Mouse (Mus musculus) myocyte (in vitro differentiated cells): ENCODE results near the gene Zc3h18.

Source experiments
- CEBPB ChIP-seq: IDR thresholded peaks from 2 replicates; pipeline ENCODE4 v1.6.1; 2011; ENCODE audit warnings: mild to moderate bottlenecking, moderate library complexity; ENCODE audit not compliant: poor library complexity, insufficient read depth, severe bottlenecking
- E2F4 ChIP-seq: IDR thresholded peaks from one replicate; pipeline ENCODE4 v1.6.1; 2011; ENCODE audit warnings: mild to moderate bottlenecking, control low read depth, moderate library complexity; ENCODE audit not compliant: insufficient read depth
- MAX ChIP-seq: IDR thresholded peaks from one replicate; pipeline ENCODE4 v1.6.1; 2011; ENCODE audit warnings: low read depth, mild to moderate bottlenecking, control low read depth
- MYOD1 ChIP-seq, 3 experiments: IDR thresholded peaks; one replicate each; pipeline ENCODE4 v1.6.1; 2011; ENCODE audit warnings: control low read depth in 2 of 3, low read depth in 2 of 3, mild to moderate bottlenecking in 2 of 3, moderate library complexity in 1 of 3; ENCODE audit not compliant: insufficient read length in 2 of 3, control insufficient read depth in 1 of 3
- MYOG ChIP-seq, 3 experiments: IDR thresholded peaks; one replicate each; pipeline ENCODE4 v1.6.1; 2011; ENCODE audit warnings: control low read depth in 2 of 3, low read depth in 2 of 3, mild to moderate bottlenecking in 2 of 3; ENCODE audit not compliant: insufficient read length in 2 of 3, control insufficient read depth in 1 of 3, insufficient read depth in 1 of 3
- POLR2A ChIP-seq: IDR thresholded peaks from one replicate; pipeline ENCODE4 v1.6.1; 2011; ENCODE audit warnings: low read depth, mild to moderate bottlenecking, control low read depth, moderate library complexity; ENCODE audit not compliant: insufficient read length
- POLR2AphosphoS2 ChIP-seq: IDR thresholded peaks from one replicate; pipeline ENCODE4 v1.6.1; 2011; ENCODE audit warnings: low read depth, control low read depth; ENCODE audit not compliant: insufficient read length
- REST ChIP-seq: IDR thresholded peaks from one replicate; pipeline ENCODE4 v1.6.1; 2011; ENCODE audit warnings: mild to moderate bottlenecking, control low read depth, moderate library complexity; ENCODE audit not compliant: insufficient read depth, insufficient read length
- TCF12 ChIP-seq: IDR thresholded peaks from one replicate; pipeline ENCODE4 v1.6.1; 2011; ENCODE audit warnings: mild to moderate bottlenecking, control low read depth; ENCODE audit not compliant: poor library complexity, insufficient read depth, severe bottlenecking
- TCF3 ChIP-seq: IDR thresholded peaks from one replicate; pipeline ENCODE4 v1.6.1; 2011; ENCODE audit warnings: low read depth, control low read depth; ENCODE audit not compliant: insufficient read length
- USF1 ChIP-seq: IDR thresholded peaks from one replicate; pipeline ENCODE4 v1.6.1; 2011; ENCODE audit warnings: low read depth, mild to moderate bottlenecking, control low read depth, moderate library complexity

- TF ChIP-seq POLR2AphosphoS2 (no peak), USF1 (no peak), TCF12 (no peak), POLR2A (no peak), MYOD1 (IDR thresholded peaks at IDR 0.05; ENCODE audit: control insufficient read depth in 1 of 3, insufficient read length in 2 of 3, low read depth in 2 of 3) (no peak), CEBPB (no peak), E2F4 (no peak), MAX (no peak), TCF3 (no peak), REST (no peak), MYOG (IDR thresholded peaks at IDR 0.05; ENCODE audit: control insufficient read depth in 1 of 3, insufficient read depth in 1 of 3, insufficient read length in 2 of 3, low read depth in 2 of 3) (no peak)
These were observed 28.9 kb downstream of the Zc3h18 start for GRCm38 (mm10) chr8:122405146-122405805.
